Mouse (Mus musculus): ENCODE measurements at regions not wholly inside any gene's neighbourhood (a gene's known extent, or its start where the extent isn't known, plus 50 kb on each side); places are given as distances from the start of the nearest gene placed in this dataset.
"Not testable (repeated sequence)": the region's sequence is repeated elsewhere in the genome, so short reads cannot be mapped to it uniquely, and the experiment has no call there.

DNA sequence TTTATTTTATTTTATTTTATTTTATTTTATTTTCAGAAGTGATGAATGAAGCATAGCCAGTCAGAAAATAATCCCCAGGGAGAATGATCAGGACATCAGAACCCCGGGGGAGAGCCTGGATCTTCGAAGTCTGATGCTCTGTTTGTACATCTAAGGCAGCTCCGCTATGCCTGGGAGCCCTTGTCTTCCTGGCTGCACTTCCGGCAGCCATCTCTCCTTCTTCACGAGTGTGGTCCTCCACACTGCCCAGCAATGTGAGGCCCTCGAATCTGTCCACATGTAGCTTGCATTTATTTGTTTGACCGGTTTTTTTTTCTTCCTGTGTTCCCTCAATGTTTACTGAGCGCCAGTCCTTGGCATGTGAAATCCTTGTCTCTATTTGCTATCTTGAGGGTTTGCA lies 95.9 kb downstream of the Vcpkmt start:
- no peak for DNase-seq (ENCODE audit: low spot score)

GRCm38 (mm10) chr12:69485652-69486651 lies 96.9 kb downstream of the Vcpkmt start:
- DNase-seq (ENCODE audit: low spot score) = no peak

DNA sequence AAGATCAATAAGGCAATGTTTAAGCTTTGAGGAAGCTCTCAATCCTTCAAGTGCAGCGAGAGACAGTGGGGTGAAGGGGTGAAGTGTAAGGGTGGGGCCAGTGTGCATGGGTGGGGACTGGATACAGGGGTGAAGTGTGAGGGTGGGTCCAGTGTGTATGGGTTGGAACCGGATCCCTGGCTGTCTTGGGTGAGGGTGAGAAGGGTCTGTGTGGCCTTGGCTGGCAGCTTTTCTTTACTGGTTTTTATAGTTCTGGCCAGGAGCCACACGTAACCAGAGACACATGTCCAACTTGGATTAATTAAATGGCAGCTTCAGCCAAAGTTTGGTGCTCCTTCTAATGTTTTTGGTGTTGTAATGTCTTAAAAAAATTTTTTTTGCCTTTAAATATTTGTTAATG lies 101.4 kb downstream of the Vcpkmt start:
- DNase-seq (ENCODE audit: low spot score) = no peak

- no peak for DNase-seq (ENCODE audit: low spot score)
These were observed 104.4 kb upstream of the Gm9887 start for GRCm38 (mm10) chr12:69476631-69477091.

DNA sequence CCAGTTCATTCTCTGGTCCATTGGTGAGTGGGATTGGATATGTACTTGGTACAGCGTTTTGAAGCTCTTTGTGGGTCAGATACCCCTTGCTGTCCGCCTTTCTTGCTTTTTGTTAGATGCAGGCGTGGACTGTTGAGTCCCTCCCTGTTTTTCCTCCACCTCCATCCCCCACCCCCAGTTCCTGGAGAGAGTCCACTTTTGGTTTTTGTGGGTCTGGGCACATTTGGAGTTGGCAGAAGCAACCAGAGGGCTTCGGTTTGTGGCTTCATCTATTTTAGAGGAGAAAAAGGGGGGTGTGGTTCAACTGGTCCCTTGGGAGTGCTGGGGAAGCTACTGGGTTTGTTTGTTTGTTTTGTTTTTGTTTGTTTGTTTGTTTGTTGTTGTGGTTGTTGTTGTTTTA lies 103.9 kb upstream of the Gm9887 start:
- DNase-seq (ENCODE audit: low spot score) = no peak

DNA sequence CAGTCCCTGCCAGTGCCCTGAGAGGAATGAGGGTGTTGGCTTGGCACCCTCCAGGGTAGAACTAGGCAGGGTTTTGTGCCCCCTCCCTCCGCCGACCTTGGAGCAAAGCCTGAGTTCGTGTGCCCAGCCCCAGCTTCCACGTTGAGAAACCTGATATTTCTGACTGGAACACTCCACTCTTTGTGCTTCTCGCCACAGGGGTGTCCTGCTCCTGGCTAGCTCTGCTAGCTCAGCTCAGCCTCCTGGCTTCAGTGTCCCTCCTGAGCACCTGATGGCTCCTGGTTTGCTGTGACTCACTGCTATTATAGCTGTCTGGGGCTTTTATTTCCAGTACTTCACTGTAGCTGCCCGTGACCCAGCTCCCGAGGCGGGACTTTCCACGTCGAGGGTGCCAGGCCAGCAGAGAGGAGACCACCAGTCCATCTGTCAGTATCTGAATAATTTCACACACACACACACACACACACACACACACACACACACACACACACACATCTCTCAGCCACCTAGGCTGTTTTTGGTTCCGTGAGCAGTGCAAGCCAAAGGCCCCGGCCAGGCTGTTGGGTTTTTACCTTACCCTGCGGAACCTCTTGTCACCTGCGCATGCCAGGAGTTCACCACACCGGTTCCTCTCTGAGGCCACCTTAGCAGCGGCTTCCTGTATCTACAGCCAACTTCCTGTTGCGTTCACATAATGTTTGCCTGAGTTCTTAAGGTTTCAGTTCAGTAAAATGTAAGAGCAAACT lies 102.8 kb upstream of the Gm9887 start:
- no peak for DNase-seq (ENCODE audit: low spot score)

- DNase-seq (ENCODE audit: low spot score) = no peak
These were observed 102.1 kb upstream of the Gm9887 start for GRCm38 (mm10) chr12:69474141-69474915.

- no peak for DNase-seq (ENCODE audit: low spot score)
These were observed 101.3 kb upstream of the Gm9887 start for GRCm38 (mm10) chr12:69473379-69474057.

DNA sequence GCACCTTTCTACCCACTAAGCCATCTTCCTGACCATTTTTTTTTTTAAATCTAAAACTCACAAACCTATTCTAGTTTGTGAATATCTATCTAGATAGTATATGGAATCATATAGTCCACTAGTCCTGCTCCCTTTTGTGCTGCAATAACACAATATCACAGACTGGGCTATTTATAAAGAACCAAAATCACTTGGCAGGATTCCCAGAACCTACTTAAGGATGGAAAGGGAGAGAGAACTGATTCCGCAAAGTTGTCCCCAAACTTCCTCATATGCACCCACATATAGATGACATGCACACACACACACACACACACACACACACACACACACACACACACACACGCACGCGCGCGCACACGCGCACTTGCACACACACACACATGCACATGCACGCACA lies 100.7 kb upstream of the Gm9887 start:
- DNase-seq (ENCODE audit: low spot score) = no peak

DNA sequence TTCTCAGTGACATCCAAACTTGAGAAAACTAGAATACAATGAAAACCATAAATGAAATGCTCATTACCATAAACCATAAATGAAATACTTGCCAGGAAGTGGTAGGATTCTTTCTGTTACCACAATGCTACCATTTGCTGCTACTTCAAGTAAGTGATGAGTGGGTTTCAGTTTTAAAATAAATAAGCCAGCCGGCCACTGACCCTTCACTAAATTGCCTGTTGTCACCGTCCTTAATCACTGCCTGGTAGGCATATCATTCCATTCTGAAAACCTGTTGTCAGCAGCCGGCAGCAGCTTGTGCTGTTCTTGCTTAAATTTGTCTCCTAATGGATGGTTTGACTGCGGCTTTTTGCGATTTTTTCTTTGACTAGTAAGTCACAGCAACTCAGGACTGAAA lies 99.6 kb upstream of the Gm9887 start:
- no peak for DNase-seq (ENCODE audit: low spot score)

- DNase-seq (ENCODE audit: low spot score) = no peak
These were observed 96.7 kb upstream of the Gm9887 start for GRCm38 (mm10) chr12:69469004-69469403.

DNA sequence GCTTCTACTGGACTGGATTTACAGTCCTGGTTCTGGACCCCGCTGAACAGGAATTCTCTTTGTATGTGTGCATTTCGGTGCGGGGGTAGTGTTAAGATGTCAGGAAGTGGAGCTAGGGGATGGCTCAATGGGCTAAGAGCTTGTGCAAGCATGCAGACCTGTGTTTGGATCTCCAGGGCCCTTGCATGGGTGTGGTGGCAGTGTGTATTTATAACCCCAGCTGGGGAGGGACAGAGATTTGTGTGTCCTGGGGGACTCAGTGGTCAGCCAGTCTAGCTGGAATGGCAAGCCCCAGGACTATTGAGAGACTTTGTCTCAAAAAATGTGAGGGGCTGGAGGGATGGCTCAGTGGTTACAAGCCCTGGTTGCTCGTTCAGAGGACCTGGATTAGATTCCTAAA lies 95.1 kb upstream of the Gm9887 start:
- no peak for DNase-seq (ENCODE audit: low spot score)

DNA sequence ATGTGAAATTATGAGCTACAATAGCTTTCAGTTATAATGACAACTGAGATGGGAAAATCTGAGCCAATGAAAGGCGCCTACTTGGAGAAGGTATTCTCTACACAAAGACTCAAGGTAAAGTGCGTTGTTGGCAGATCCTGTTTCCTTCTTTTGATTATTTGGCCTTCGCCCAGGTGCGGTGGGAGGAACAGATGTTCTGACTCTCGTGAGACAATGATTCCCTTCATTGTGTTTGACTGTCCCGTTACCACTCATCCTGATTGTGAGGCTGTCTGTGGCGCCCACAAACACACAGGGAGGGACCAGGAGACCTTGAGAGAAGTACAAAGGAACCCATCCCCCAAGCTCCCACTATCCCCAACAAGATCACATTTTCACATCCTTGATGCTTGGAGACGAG lies 92.6 kb upstream of the Gm9887 start:
- DNase-seq (ENCODE audit: low spot score) = no peak

- not testable (repeated sequence) for DNase-seq (ENCODE audit: low spot score)
These were observed 91.1 kb upstream of the Gm9887 start for GRCm38 (mm10) chr12:69463327-69463726.

DNA sequence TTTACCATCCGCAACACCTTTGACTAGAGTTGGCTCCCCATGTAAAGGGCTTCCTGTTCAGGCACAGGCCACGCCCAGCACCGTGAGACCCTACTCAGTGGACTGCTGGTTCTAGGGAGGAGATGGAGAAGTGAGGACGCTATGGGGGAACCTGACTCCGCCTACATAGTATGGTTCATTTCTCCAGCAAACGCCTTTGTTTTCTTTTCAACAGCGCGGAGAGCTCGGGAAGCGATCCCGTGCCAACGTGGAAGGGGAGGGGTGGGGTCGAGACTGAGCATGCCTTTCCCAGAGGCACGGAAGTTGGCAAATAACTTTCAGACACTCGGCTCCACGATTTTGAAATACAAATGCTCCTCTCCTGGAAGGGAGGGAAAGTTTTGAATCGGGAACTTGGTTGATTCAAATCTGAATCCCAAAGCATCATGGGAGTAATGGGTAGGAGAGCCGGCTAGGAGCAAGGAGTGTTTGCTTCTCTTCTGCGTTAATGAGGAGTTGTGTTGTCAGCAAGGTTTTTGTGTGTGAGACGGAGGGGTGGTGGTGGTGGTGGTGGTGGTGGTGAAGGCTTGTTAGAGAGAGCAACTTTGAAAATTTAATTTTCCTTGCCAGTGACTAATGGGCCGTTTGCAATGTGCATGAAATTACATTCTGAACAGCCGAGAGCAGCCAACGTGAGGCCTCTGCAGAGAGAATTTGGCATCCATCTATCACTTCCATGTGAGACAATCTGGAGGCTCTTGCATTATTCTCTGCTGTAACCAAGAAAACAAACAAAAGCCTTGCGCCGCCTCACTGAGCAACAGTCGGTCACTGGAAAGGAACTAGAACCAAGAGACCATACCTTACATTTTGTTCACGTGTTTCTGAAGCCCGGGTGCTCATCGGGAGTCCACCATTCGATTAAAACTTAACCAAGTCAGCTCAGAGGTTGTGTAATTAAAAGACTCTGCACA lies 89.9 kb upstream of the Gm9887 start:
- DNase-seq (ENCODE audit: low spot score) = no peak

- DNase-seq (ENCODE audit: low spot score) = no peak
These were observed 88.4 kb upstream of the Gm9887 start for GRCm38 (mm10) chr12:69460552-69461079.

GRCm38 (mm10) chr12:69458170-69458841 lies 86.0 kb upstream of the Gm9887 start:
- DNase-seq (ENCODE audit: low spot score) = no peak

- DNase-seq (ENCODE audit: low spot score) = no peak
These were observed 84.5 kb upstream of the Gm9887 start for GRCm38 (mm10) chr12:69456746-69457145.

- DNase-seq (ENCODE audit: low spot score) = no peak
These were observed 83.9 kb upstream of the Gm9887 start for GRCm38 (mm10) chr12:69456116-69456515.

Data from urinary bladder, adult 2 months (tissue).